Mouse (Mus musculus) erythroblast, embryonic 14.5 days (primary cell): ENCODE results near the gene Megf11.

ENCODE experiments used
- GATA1 ChIP-seq: IDR thresholded peaks from 2 replicates; pipeline ENCODE4 v1.6.1; 2012; ENCODE audit warnings: low read length, inconsistent platforms, mixed read lengths
- TAL1 ChIP-seq: IDR thresholded peaks from 3 replicates; pipeline ENCODE4 v1.6.1; 2012; ENCODE audit warnings: low read length, inconsistent platforms, mixed read lengths

GRCm38 (mm10) chr9:64537821-64538220 lies 152.4 kb downstream of the Megf11 start:
- no peak for TF ChIP-seq TAL1
- TF ChIP-seq GATA1 = no peak
